Mouse (Mus musculus): ENCODE measurements around the gene Tas2r107. TPM values are rescaled to one million over a fixed set of nuclear protein-coding genes. Genes with fewer than 3 reads are reported as not detected.
"Not testable (repeated sequence)": the region's sequence is repeated elsewhere in the genome, so short reads cannot be mapped to it uniquely, and the experiment has no call there.

The Tas2r107 gene
- not detected for total RNA-seq (2021)

DNA sequence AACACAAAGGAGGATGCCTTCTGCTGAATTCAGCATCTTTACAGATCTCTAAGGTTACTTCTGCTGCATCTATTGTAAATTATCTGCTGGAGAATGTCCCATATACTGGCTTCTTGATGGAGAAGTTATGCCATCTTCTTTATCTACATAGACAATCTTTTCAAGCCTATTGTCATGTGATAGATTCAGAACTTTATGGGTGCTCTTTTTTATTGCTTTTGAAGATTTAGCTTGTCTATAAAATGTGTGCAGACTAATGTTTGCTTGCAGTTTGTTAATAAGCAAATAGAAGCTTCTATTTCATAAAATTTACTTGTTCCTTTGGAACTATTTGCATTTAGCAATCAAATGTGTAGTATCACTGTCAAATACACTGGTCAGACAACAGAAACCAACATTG, at the start of gene Tas2r107:
Gene Tas2r107 (minus strand): TSS at position 101 of the 400 bp plus-strand sequence.
- DNase-seq, result no peak

DNA sequence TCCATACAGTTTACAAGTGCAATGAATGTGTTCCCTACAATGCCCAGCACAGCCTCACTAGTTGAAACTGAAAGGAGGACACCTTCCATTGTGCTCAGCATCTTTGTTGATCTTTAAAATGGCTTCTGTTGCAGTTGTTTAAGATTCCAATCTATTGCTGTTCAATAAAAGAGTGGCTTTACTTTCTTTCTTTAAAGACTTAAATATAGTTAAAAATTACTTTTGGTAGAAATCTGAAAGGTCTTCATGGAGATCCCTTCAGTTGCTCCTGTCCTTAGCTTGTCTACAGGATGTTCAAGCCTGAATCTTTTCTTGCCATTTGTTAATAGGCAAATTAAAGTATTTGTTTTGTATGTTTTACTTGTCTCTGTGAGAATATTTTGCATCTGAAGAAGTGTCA, 30.0 kb upstream of the Tas2r107 start, which contains the start of gene Tas2r114:
Gene Tas2r114 (minus strand): TSS at position 101 of the 400 bp plus-strand sequence.
- no peak for DNase-seq

DNA sequence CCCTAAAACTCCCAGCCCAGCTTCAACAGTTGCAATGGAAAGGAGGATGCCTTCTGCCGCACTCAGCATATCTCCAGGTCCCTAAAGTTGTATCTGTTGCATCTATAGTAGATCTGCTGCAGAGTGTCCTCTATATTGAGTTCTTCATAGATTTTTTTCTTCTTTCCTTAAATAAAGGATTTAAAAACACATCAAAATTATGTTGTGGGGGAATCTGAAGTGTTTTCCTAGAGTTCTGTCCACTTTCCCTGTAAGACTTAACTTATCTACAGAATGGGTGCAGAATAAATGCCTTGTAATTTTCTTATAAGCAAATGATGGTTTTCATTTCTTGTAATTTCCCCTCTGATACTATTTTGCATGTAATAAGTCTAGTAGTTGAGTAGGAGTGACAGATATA, 27.4 kb upstream of the Tas2r107 start, which contains the start of gene Tas2r105:
Gene Tas2r105 (minus strand): TSS at position 101 of the 400 bp plus-strand sequence.
- no peak for DNase-seq

DNA sequence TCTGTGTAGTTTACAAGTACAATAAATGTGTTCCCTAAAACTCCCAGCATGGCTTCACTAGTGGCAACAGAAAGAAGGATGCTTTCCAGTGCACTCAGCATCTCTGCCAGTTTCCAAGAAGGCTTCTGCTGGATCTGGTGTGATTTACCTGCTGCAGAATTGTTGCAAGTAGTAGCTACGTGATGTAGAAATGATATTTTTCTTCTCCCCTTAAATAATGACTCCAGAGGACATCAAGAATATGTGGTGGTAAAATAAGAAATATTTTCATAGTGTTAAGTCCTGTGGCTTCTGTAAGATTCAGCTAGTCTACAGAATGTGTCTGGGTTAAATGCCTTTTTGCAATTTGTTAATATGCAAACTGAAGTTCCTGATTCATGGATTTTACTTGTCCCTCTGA, 25.7 kb upstream of the Tas2r107 start, which contains the start of gene Tas2r104:
Gene Tas2r104 (minus strand): TSS at position 101 of the 400 bp plus-strand sequence.
- DNase-seq, result no peak

DNA sequence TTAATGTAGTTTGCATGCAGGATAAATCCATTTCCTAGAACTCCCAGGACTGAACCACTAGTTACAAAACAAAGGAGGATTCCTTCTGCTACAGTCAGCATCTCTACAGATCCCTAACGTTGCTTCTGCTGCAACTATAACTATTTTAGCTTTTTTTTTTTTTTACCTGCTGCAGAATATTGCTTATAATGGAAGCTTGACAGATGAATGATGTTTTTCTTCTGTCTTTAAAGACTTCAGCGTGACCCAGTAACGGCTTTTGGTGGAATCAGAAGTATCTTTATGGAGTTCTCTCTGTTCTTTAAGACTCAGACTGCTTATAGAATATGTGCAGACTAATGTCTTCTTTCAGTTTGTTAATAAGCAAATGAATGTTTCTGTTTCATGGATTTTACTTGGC, 18.8 kb upstream of the Tas2r107 start, which contains the start of gene Tas2r106:
Gene Tas2r106 (minus strand): TSS at position 101 of the 400 bp plus-strand sequence.
- no peak for DNase-seq

DNA sequence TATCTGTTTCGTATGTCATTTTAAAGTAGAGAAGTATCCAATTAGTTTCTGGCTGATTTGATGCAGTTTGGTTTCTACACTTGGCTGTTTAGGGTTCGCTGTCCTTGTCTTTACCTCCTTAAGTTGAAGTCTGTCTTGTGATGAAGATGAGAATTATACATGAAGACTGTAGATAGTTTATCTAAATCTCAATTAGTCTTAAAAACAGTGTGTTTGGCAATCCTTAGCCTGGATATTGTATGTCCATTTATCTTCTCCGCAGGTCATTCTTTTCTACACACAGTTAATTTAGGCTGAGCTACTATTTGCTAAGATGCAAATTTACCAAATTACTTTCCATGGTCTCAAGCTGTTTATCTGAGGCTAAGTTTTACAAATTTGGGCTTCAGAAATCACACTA, 29.1 kb downstream of the Tas2r107 start, which contains the start of gene Tas2r130:
Gene Tas2r130 (minus strand): TSS at position 101 of the 400 bp plus-strand sequence.
- no peak for DNase-seq

DNA sequence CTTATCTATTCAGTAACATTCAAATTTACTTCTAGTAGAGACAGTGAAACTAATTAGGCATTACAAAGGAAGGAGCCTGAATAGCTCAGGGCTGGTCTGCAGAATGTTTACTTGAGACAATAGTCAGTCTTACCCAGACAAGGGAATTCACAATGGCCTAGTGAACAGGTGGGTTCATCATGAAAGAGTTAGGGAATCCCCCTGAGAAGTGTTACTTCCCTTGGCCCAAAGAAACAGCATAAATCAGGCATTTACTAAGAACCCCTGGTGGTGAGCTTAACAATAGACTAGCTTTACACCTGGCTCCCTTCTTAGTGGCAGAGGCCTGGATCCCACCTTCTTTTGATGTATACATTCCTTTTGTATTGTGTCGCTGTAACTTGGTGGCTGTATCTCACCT, 50.0 kb downstream of the Tas2r107 start:
- DNase-seq, result not testable (repeated sequence)

Other genes with a start within 250 kb of the Tas2r107 start
- gene 5430401F13Rik, start 173.7 kb downstream of the Tas2r107 start, total RNA-seq (2021), result not detected
- not detected for gene Gm6619, start 173.7 kb downstream of the Tas2r107 start, total RNA-seq (2021)
- gene Tas2r130, start 29.2 kb downstream of the Tas2r107 start, total RNA-seq (2021), result not detected
- gene Tas2r106, start 18.7 kb upstream of the Tas2r107 start, total RNA-seq (2021), result not detected
- gene Tas2r104, start 25.6 kb upstream of the Tas2r107 start, total RNA-seq (2021), result not detected
- gene Tas2r105, start 27.3 kb upstream of the Tas2r107 start, total RNA-seq (2021), result not detected
- gene Tas2r114, start 29.9 kb upstream of the Tas2r107 start, total RNA-seq (2021), result not detected